Mouse (Mus musculus) forebrain, embryonic 11.5 days (tissue): Measurements from ENCODE around the gene Polr1b. TPM values are rescaled to one million over a fixed set of nuclear protein-coding genes. Genes with fewer than 3 reads are reported as not detected.

Experiments used
- ATAC-seq: fragments of 200-750 bp; cut with Nextera tagmentation; replicated peaks from 2 replicates; pipeline ENCODE4 v1.8.0; 2017; ENCODE audit warnings: moderate TSS enrichment; ENCODE audit not compliant: low FRiP score
- DNase-seq: peaks from one replicate; pipeline ENCODE4 v3.0.0-alpha.2; 2017; ENCODE audit warnings: low spot score
- H3K27ac ChIP-seq: fragments of 300-500 bp; sonication (generic); 2 replicates; pipeline ENCODE4 v1.5.1; 2014; ENCODE audit warnings: low read depth, low read length
- H3K27me3 ChIP-seq: fragments of 300-500 bp; sonication (generic); 2 replicates; pipeline ENCODE4 v1.6.1; 2014; ENCODE audit warnings: mild to moderate bottlenecking, low read length, mixed read lengths; ENCODE audit not compliant: control insufficient read depth, insufficient read depth
- H3K36me3 ChIP-seq: fragments of 300-500 bp; sonication (generic); 2 replicates; pipeline ENCODE4 v1.6.1; 2014; ENCODE audit warnings: mild to moderate bottlenecking, low read length, moderate library complexity, mixed read lengths; ENCODE audit not compliant: control insufficient read depth, insufficient read depth
- H3K4me1 ChIP-seq: fragments of 300-500 bp; sonication (generic); replicated peaks from 2 replicates; pipeline ENCODE4 v1.6.1; 2014; ENCODE audit warnings: low read length, mixed read lengths; ENCODE audit not compliant: control insufficient read depth, insufficient read depth
- H3K4me2 ChIP-seq: fragments of 300-500 bp; sonication (generic); 2 replicates; pipeline ENCODE4 v1.6.1; 2014; ENCODE audit warnings: low read depth, mild to moderate bottlenecking, low read length, moderate library complexity, mixed read lengths; ENCODE audit not compliant: severe bottlenecking
- H3K4me3 ChIP-seq: fragments of 300-500 bp; sonication (generic); 2 replicates; pipeline ENCODE4 v1.5.1; 2014; ENCODE audit warnings: low read depth, low read length
- H3K9ac ChIP-seq: fragments of 300-500 bp; sonication (generic); 2 replicates; pipeline ENCODE4 v1.6.1; 2014; ENCODE audit warnings: low read length
- H3K9me3 ChIP-seq: fragments of 300-500 bp; sonication (generic); 2 replicates; pipeline ENCODE4 v1.6.1; 2016; ENCODE audit warnings: low read length, mixed read lengths; ENCODE audit not compliant: control insufficient read depth
- WGBS: fragments of 180-500 bp; shearing (Covaris S2); extraction: QIAGEN DNeasy Blood & Tissue Kit; methylation state at CpG from one replicate; pipeline ENCODE4 v1.1.7; 2014; 5-methylcytosine and 5-hydroxymethylcytosine counted together
- polyA plus RNA-seq: library from polyadenylated mRNA; unstranded; fragments of >200 nt; fragmentation: Nextera tagmentation; extraction: Ambion mirVana; gene quantifications from 2 replicates; pipeline ENCODE4 v1.2.1, GENCODE M21; 2014

Polr1b gene
- polyA plus RNA-seq, 1 experiment from 2014 or later, result 33.9 TPM

GRCm38 (mm10) chr2:129152751-129153150 is 52.0 kb downstream of the Polr1b start:
- ATAC-seq (no peak), DNase-seq (no peak)
- H3K4me3 ChIP-seq, result no peak overlapping the region
- no peaks in the 10 kb centered on the region for H3K4me1 ChIP-seq
- H3K4me2 ChIP-seq, result no peak overlapping the region
- H3K9ac ChIP-seq, result no peak overlapping the region
- 85% methylated on average over 1 of the region's 1 CpGs for WGBS
- H3K36me3 ChIP-seq, result no peaks in the 10 kb centered on the region
- H3K27me3 ChIP-seq, result no peaks in the 10 kb centered on the region
- no peak overlapping the region for H3K27ac ChIP-seq
- H3K9me3 ChIP-seq, result no peaks in the 10 kb centered on the region

- Histone ChIP-seq H3K27me3 (no peaks in the 10 kb centered on the region), H3K36me3 (no peaks in the 10 kb centered on the region), H3K27ac (no peak overlapping the region), H3K4me2 (no peak overlapping the region), H3K9ac (no peak overlapping the region), H3K9me3 (no peaks in the 10 kb centered on the region), H3K4me1 (no peaks in the 10 kb centered on the region), H3K4me3 (no peak overlapping the region)
- ATAC-seq (no peak), DNase-seq (no peak)
- 77% methylated on average over 5 of the region's 5 CpGs for WGBS
Observed at GRCm38 (mm10) chr2:129164815-129165214, 64.0 kb downstream of the Polr1b start.

- Histone ChIP-seq H3K9me3 (no peaks in the 10 kb centered on the region), H3K36me3 (no peaks in the 10 kb centered on the region), H3K4me3 (no peak overlapping the region), H3K9ac (no peak overlapping the region), H3K4me1 (no peaks in the 10 kb centered on the region), H3K27me3 (no peaks in the 10 kb centered on the region), H3K4me2 (no peak overlapping the region), H3K27ac (no peak overlapping the region)
- DNase-seq (no peak), ATAC-seq (no peak)
- 75% methylated on average over 10 of the region's 10 CpGs for WGBS
Observed at GRCm38 (mm10) chr2:129166466-129167463, 66.0 kb downstream of the Polr1b start.

- Histone ChIP-seq H3K9me3 (no peaks in the 10 kb centered on the region), H3K27me3 (no peaks in the 10 kb centered on the region), H3K9ac (no peak overlapping the region), H3K4me2 (no peak overlapping the region), H3K36me3 (no peaks in the 10 kb centered on the region), H3K4me3 (no peak overlapping the region), H3K4me1 (no peaks in the 10 kb centered on the region), H3K27ac (no peak overlapping the region)
- ATAC-seq (no peak), DNase-seq (no peak)
- 62% methylated on average over 10 of the region's 10 CpGs for WGBS
Observed at GRCm38 (mm10) chr2:129173386-129173785, 72.6 kb downstream of the Polr1b start.

- DNase-seq (peak; percentile 55), ATAC-seq (no peak)
- no peak overlapping the region for H3K27ac ChIP-seq
- H3K9me3 ChIP-seq, result no peaks in the 10 kb centered on the region
- no peaks in the 10 kb centered on the region for H3K4me1 ChIP-seq
- 50% methylated on average over 7 of the region's 7 CpGs for WGBS
- H3K4me3 ChIP-seq, result no peak overlapping the region
- H3K4me2 ChIP-seq, result no peak overlapping the region
- no peaks in the 10 kb centered on the region for H3K27me3 ChIP-seq
- H3K9ac ChIP-seq, result no peak overlapping the region
- no peaks in the 10 kb centered on the region for H3K36me3 ChIP-seq
Observed at GRCm38 (mm10) chr2:129174474-129174873, 73.7 kb downstream of the Polr1b start.

GRCm38 (mm10) chr2:129175636-129176035 is 74.8 kb downstream of the Polr1b start:
- H3K36me3 ChIP-seq, result no peaks in the 10 kb centered on the region
- H3K27me3 ChIP-seq, result no peaks in the 10 kb centered on the region
- no peak overlapping the region for H3K9ac ChIP-seq
- H3K27ac ChIP-seq, result no peak overlapping the region
- ATAC-seq, result no peak
- DNase-seq, result no peak
- H3K4me1 ChIP-seq, result no peaks in the 10 kb centered on the region
- H3K9me3 ChIP-seq, result no peaks in the 10 kb centered on the region
- no peak overlapping the region for H3K4me3 ChIP-seq
- no peak overlapping the region for H3K4me2 ChIP-seq
- 82% methylated on average over 2 of the region's 2 CpGs for WGBS

Other genes with a start within 250 kb of the Polr1b start
- gene Fbln7, start 238.0 kb upstream of the Polr1b start, polyA plus RNA-seq, result 2.2 and 2.9 TPM in 2 replicates
- gene Zc3h8, start 156.9 kb upstream of the Polr1b start, polyA plus RNA-seq, result 10.4 and 10.8 TPM in 2 replicates
- gene Zc3h6, start 133.6 kb upstream of the Polr1b start, polyA plus RNA-seq, result 2.8 and 2.9 TPM in 2 replicates
- 22.8 and 25.3 TPM in 2 replicates for gene Gm10762, start 133.3 kb upstream of the Polr1b start, polyA plus RNA-seq
- 0.05 and 0.08 TPM in 2 replicates for gene Vinac1, start 52.8 kb upstream of the Polr1b start, polyA plus RNA-seq
- 16.7 and 16.8 TPM in 2 replicates for gene Ttl, start 35.1 kb upstream of the Polr1b start, polyA plus RNA-seq
- 24.5 TPM in 2 replicates for gene Chchd5, start 28.7 kb downstream of the Polr1b start, polyA plus RNA-seq
- 70.7 and 72.8 TPM in 2 replicates for gene Slc20a1, start 97.8 kb downstream of the Polr1b start, polyA plus RNA-seq
- 95.3 and 97.5 TPM in 2 replicates for gene Ckap2l, start 196.2 kb downstream of the Polr1b start, polyA plus RNA-seq
- gene Il1a, start 209.0 kb downstream of the Polr1b start, polyA plus RNA-seq, result 0.12 TPM in 1 of 2 replicates, not detected in the other